Mouse (Mus musculus): Measurements from ENCODE around the gene 4930563M21Rik.
"Not testable (repeated sequence)": the region's sequence is repeated elsewhere in the genome, so short reads cannot be mapped to it uniquely, and the experiment has no call there.

The 4930563M21Rik gene

DNA sequence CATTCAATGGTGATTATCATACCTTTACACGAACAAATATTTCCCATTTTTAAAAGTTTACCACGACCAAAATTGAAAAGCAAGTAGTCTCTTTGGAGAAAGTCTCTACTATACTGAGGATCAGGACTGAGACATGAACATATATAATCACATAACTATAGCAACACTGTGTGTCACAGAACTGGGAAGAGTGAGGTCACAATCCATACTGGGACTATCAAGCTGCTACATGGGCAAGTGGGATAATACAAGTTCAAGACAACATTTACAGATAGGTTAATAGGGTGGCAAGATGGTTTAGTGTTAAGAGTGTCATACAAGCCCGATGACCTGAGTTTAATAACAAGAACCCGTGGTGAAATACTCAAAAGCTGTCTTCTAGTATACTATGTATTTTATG lies at the start of gene 4930563M21Rik:
4930563M21Rik (minus strand) TSS at position 101 of the 400 bp plus-strand sequence.
- no peak for DNase-seq

GRCm38 (mm10) chr9:56056147-56056546 lies 45.8 kb upstream of the 4930563M21Rik start:
- no peak for DNase-seq

DNA sequence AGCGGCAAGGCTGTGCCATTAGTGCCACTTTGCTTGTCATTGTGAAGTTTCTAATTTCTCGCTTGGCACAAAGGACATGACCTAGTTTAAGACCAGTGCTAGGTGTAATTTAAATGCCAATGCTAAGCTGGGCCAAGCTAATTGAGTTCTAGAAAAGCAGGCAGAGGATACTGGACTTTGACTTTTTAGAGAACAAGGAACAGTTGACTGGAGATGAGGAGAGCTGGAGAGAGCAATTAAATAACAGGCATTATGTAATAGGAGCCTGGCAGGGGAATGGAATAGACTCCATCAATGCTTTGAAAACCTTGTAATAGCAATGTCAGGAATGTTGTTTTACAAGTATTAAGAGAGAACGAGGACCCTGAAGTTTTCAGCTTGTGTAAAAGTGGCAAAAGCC lies 43.4 kb upstream of the 4930563M21Rik start:
- no peak for DNase-seq

DNA sequence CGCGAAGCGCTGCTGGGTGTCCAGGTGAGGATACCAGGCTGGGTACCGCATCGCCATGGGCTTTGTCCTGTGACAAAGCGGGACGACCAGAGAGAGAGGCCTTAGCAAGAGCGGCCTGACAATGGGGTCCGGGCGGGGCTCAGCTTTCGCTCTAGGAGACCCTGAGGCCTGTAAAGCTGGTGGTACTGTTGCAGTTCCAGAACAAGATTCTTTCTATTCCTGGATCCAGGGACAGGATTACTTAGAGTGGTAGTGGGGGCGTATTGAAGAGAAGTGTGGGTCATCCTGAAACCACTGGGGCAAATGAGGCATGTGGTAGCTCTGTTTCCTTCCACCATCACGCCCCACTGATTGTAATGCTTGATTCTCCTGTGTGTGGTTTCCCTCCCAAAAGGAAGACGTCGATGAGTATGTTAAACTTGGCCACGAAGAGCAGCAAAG lies 31.9 kb upstream of the 4930563M21Rik start:
- DNase-seq, result no peak

- DNase-seq, result peak; percentile 98
Observed at GRCm38 (mm10) chr9:56041372-56042180, 31.2 kb upstream of the 4930563M21Rik start, which contains the start of gene Rcn2. Gene Rcn2, plus strand, starts transcription at chr9:56041845.

- no peak for DNase-seq
Observed at GRCm38 (mm10) chr9:56032219-56032618, 21.9 kb upstream of the 4930563M21Rik start.

- DNase-seq, result peak; percentile 5
Observed at GRCm38 (mm10) chr9:56027292-56027691, 16.9 kb upstream of the 4930563M21Rik start.

DNA sequence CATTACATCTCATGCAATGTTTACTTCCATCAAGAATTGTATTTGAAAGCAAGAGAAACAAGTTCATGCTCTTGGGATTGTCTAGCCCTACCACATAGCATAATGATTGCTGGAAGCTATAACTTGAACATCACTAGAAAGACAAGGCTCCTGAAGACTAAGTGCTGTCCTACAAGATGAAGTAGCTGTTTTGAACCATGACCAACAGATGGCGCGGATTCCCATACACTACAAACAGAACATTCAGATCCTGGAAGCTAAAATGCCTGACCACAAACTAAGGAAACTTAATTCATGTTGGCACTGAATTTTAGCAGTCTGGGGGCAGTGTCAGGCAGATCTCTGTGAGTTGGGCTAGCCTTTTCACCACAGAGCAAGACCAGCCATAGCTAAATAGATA lies 14.4 kb upstream of the 4930563M21Rik start:
- DNase-seq, result peak; percentile 8

DNA sequence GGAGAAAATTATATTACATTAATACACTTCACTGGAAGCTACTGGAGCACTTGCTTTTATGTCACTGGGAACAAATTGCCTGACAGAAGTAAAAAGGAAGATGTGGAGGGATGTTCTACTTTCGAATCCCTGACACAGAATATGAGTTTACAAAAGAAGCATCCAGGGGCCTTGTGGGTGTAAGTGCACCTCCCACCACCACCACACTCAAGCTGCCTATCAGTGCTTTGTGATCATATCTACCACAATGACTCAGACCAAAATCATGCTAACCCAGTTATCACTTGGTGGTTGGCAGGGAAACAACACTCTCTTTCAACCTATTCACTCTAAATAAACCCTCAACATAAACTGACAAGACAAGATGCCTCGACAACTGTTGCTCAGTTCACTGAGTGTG lies 5.7 kb downstream of the 4930563M21Rik start:
- DNase-seq, result not testable (repeated sequence)

DNA sequence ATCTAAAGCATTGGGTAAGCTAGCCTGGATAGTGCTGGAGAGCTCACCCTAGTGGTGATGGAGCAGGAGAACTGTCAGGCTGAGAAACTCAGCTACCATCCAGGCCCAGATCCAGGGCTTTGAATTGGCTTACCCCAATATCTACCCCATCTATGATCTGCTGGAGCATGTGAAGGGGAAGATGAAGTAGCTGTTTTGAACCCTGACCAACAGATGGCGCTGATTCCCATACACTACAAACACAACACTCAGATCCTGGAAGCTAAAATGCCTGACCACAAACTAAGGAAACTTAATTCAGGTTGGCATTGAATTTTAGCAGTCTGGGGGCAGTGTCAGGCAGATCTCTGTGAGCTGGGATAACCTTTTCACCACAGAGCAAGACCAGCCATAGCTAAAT lies 63.5 kb downstream of the 4930563M21Rik start:
- peak; percentile 58 for DNase-seq

DNA sequence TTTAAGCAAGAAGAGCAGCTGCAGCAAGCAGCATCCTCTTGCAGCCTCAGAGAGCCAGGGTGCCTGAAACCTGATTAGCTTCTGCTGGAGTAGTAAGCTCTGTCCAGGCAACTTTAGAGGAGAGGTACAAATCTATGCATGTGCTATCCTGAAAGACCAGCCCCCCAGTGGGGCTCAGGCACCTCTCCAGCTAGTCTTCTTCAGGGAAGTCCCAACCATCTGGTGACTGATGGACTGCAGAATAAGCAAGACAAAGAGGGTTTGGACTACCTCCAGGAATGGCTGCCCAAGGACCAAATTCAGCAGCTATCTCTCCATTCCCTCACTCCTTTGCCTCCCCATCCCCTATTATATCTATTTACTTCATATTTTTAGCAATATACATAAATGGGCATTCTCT lies 69.0 kb downstream of the 4930563M21Rik start:
- DNase-seq, result no peak

DNA sequence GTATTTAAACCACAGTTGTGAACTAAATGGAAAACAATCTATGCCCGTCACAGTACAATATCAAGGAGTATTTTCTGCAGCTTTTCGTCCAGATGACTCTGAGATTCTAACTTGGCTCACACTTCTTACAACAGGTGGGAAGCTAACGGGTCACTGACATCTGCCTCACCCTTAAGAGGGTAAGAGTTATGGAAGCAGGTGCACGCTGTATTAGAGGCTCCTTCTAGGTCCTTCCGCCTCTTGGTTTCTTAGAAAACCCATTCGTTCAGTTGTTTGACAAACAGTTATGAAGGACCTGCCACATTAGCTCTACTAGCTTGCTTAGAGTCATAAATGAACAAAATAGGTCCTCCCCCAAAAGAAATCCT lies 71.7 kb downstream of the 4930563M21Rik start:
- DNase-seq, result peak; percentile 12

DNA sequence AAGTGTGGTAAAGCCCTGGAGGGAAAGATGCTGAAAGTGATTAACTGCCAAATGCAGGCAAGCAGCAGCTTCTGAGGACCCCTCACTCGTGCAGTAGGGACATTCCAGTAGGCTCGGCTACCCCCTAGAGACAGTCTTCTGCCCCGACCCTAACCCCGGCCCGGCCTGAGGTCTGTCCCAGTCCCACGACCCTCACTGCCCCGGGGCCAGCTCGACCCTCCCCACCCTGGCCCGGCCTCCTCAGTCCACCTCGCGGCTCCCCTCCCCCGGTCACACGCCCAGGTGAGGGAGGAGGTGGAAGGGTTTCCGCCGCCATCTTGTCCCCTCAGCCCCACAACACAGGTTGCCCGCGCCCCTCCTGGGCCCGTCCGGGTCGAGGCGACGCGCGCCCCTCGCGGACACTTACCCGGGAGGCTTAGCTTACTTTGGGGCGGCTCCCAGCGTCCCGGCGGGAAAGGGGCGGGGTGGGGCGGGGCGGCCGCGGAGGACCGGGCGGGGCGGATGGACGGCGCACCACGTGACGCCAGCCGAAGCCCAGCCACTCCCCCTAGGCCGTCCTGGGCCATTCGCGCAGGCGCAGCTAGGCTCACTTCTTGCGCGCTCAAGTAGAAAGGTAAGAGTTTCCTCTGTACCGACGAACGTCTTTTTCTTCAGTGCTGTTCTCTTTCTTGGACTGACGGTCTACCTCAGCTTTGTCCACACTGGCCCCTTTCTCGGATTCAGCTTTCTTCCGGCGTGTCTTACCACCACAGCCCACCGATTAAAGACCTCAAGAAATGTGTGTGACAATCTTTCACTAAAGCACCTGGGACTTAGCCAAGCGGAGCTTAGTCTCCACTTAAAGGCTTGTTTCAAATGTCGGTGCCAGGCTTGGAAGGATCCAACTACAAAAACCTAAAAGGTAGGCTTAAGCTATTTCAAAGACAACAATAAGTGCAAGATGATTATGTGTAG lies 72.4 kb downstream of the 4930563M21Rik start, which contains the start of gene Scaper:
Scaper (minus strand) TSS at position 456 of the 954 bp plus-strand sequence.
- DNase-seq, result peak; percentile 93

GRCm38 (mm10) chr9:55937224-55937663 lies 73.1 kb downstream of the 4930563M21Rik start:
- peak; percentile 28 for DNase-seq

DNA sequence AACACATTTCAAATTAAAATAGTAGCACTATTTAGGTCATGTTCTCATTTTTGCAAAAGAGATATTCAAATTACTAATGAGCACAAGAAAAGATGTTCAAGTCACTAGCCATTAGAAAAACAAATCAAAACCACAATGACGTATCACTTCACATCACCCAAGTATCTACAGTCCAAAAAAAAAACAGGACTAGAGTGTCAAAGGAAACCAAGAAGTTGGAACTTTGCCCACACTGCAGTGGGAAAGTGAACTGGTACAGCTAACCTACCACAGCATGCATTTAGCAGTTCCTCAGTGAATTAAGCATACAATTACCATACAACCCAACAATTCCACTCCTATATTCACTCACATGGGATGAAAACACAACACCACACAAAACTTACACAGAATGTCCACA lies 77.9 kb downstream of the 4930563M21Rik start:
- DNase-seq, result no peak

- no peak for DNase-seq
Observed at GRCm38 (mm10) chr9:55918579-55918978, 91.8 kb downstream of the 4930563M21Rik start.

DNA sequence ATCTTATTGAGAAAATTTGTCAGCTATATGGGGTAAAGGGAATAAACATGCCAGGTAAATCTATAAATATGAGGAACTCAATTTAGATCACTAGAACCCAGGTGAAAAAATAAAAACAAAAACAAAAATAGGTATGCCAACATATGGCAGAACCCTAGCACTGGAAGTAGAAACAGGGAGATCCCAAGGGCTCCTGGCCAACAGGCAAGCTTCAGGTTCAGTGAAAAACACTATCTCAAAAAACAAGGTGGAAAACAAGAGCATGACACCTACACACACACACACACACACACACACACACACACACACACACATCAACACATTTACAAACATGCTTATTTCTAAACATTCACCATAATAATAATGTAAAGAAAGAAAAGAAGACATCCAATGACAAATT lies 93.6 kb downstream of the 4930563M21Rik start:
- no peak for DNase-seq
